Mouse (Mus musculus): ENCODE results near the gene Hoxb4. TPM values are rescaled to one million over a fixed set of nuclear protein-coding genes. Genes with fewer than 3 reads are reported as not detected.

Gene Hoxb4
- polyA plus RNA-seq, 1 experiment from 2014 or later, result 0.56 TPM

DNA sequence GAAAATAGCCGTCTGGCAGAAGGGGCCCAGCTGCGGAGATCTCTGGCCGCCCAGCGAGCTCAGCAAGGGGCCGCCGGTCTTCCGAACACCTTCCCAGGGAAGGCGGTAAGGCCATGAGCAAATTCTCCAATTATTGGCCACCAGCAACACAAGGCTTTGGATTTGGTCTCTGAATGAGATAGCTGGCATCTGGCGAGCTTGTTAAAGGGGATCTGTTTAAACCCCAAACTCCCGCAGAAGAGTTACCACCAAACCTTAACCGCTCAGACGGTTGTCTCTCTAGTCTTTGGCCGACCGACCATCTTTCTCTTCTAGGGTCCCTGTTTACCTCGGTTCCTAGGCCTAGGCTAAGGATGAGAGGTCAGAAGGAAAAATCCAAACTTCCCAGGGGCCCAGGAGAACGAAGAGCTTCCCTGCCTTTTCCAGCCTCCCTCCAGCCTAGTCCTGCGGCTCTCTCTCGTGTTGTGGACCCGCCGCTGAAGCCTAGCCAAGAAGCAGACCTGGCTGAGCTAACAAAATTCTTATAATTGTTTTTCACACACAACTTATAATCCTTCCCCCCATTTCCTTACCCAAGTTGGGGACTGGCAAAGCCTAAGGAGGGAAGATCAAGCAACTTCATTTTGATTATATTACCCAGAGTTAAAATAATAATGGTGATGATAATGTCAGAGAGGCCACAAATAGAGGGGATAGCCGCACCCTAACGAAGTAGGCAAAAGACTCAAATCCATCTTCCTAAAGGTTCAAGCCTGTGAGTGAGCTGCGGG lies 15.5 kb upstream of the Hoxb4 start:
- Histone ChIP-seq H3K4me3 (replicated peaks) (no peak overlapping the region), H3K4me2 (peak overlapping the region; percentile 44; the same call in 1 of the 2 replicates), H3K9ac (replicated peaks) (no peak overlapping the region)

DNA sequence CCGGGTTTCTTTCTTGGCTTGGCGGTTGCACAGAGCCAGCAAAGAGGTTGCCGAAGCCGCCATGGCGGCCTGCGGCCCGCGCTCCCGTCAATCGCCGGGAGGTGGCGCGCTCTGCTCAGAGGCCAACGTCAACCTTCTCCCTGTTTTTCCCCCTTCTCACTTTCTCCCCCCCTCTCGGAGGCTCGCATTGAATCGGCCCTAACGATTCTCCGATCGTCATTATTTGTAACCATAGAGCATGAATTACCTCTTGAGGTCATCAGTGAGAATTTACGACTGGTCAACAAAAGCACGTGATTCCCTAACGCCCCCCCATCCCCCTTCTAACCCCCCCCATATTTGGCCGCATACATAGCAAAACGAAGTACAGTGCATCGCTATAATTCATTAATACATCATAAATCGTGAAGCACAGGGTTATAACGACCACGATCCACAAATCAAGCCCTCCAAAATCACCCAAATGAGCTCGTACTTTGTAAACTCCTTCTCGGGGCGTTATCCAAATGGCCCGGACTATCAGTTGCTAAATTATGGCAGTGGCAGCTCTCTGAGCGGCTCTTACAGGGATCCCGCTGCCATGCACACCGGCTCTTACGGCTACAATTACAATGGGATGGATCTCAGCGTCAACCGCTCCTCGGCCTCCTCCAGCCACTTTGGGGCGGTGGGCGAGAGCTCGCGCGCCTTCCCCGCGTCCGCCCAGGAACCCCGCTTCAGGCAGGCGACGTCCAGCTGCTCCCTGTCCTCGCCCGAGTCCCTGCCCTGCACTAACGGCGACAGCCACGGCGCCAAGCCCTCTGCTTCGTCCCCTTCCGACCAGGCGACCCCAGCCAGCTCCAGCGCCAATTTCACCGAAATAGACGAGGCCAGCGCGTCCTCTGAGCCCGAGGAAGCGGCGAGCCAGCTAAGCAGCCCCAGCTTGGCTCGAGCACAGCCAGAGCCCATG lies 14.6 kb upstream of the Hoxb4 start, which contains the start of gene Hoxb5:
Gene Hoxb5, plus strand, starts transcription at position 186 of the 949 bp plus-strand sequence.
- H3K4me2 ChIP-seq, result peak within 1 kb of the TSS; percentile 44
- under 1% methylated on average over 69 of the region's 69 CpGs for WGBS
- no peaks in the 10 kb centered on the region for H3K9me3 ChIP-seq
- ATAC-seq (ENCODE audit: insufficient number of reproducible peaks, insufficient read depth, low FRiP score, low TSS enrichment, low read depth), result no peak
- peak within 1 kb of the TSS; percentile 26 for H3K4me3 ChIP-seq (replicated peaks)
- no peaks in the 10 kb centered on the region for H3K36me3 ChIP-seq
- no peak within 1 kb of the TSS; the same call in 1 of the 2 replicates for H3K9ac ChIP-seq (replicated peaks)
- H3K27me3 ChIP-seq, result peaks cover 100% of the 10 kb centered on the region
- no peak within 1 kb of the TSS for H3K27ac ChIP-seq
- peaks cover 24% of the 10 kb centered on the region for H3K4me1 ChIP-seq (replicated peaks)

More for the DNA sequence above, 15.5 kb upstream of the Hoxb4 start:
- peaks cover 24% of the 10 kb centered on the region for H3K4me1 ChIP-seq (replicated peaks)
- ATAC-seq (ENCODE audit: insufficient number of reproducible peaks, insufficient read depth, low FRiP score, low TSS enrichment, low read depth), result no peak
- 6% methylated on average over 23 of the region's 23 CpGs for WGBS
- H3K9me3 ChIP-seq, result no peaks in the 10 kb centered on the region
- no peak overlapping the region for H3K27ac ChIP-seq
- H3K36me3 ChIP-seq, result no peaks in the 10 kb centered on the region
- peaks cover 100% of the 10 kb centered on the region for H3K27me3 ChIP-seq

DNA sequence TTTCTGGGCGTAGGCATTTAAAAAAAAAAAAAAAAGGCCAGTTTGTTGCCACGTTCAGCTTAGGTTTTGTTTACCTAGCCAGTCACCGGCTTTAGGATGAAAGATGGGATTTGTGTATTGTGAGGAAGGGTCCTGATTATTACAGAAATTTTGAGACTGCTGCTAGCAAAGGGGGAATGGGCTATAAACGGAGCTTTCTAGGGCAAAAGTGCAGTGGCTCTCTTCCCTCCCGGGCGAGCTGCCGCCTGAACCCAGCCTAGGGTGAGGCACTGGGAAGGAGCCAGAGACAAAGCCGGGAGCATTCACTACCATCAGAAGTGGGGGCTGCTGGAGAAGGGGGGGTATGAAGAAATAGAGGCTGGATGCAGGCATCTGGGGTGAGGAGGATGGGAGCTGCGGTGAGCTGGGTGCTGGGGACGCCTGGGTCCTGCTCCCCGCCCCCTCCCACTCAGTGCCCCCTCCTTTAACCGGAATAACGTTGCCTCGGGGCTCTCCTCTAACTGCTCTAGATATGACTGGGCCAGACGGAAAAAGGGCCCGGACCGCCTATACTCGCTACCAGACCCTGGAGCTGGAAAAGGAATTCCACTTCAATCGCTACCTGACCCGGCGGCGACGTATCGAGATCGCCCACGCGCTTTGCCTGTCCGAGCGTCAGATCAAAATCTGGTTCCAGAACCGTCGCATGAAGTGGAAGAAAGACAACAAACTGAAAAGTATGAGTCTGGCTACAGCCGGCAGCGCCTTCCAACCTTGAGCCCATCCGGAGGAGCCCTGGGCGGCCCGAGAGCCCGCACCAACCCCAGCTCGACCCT lies 13.5 kb upstream of the Hoxb4 start:
- Histone ChIP-seq H3K4me3 (replicated peaks) (peak overlapping the region; percentile 12; the same call in 1 of the 2 replicates), H3K4me2 (peak overlapping the region; percentile 44), H3K36me3 (no peaks in the 10 kb centered on the region), H3K4me1 (replicated peaks) (peaks cover 18% of the 10 kb centered on the region), H3K27ac (no peak overlapping the region), H3K9me3 (no peaks in the 10 kb centered on the region), H3K27me3 (peaks cover 100% of the 10 kb centered on the region), H3K9ac (replicated peaks) (no peak overlapping the region)
- ATAC-seq (ENCODE audit: insufficient number of reproducible peaks, insufficient read depth, low FRiP score, low TSS enrichment, low read depth), result no peak
- 2% methylated on average over 38 of the region's 38 CpGs for WGBS

DNA sequence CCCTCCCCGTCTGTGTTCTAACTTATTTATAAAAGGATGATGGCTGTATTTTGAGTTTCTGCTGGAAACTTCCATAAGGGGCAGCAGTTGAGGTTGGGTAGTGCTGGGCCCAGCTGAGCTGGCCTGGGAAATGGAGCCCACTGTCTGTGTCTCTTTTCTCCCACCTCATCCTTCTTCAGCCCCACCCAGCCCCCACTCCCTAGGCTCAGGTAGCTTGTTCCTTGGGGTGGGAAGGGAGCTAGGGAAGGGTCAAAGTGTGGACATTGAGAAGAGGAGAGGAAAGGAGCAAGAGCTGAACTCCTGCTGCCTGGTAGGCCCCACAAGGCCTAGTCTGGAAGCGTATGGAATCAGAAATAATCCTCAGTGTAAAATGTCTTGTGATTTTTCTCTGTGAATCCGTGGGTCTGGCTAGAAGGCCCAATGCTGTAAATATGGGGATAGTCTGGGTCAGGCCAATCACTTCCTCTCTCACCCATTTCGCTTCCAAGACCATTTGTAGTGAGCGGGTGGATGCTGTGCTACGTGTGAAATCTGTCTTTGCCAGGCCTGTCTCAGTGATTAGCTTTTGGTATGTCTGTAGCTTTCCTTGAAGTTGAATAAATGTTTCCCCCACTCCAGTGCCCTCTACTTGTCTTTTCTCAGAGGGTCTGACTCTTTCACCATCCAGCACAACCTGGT lies 12.4 kb upstream of the Hoxb4 start:
- no peak for ATAC-seq (ENCODE audit: insufficient number of reproducible peaks, insufficient read depth, low FRiP score, low TSS enrichment, low read depth)
- Histone ChIP-seq H3K4me3 (replicated peaks) (no peak overlapping the region; the same call in 1 of the 2 replicates), H3K9me3 (no peaks in the 10 kb centered on the region), H3K4me2 (no peak overlapping the region), H3K9ac (replicated peaks) (no peak overlapping the region), H3K4me1 (replicated peaks) (peaks cover 12% of the 10 kb centered on the region), H3K27ac (no peak overlapping the region), H3K27me3 (peaks cover 100% of the 10 kb centered on the region), H3K36me3 (no peaks in the 10 kb centered on the region)
- WGBS, result 35% methylated on average over 6 of the region's 6 CpGs

DNA sequence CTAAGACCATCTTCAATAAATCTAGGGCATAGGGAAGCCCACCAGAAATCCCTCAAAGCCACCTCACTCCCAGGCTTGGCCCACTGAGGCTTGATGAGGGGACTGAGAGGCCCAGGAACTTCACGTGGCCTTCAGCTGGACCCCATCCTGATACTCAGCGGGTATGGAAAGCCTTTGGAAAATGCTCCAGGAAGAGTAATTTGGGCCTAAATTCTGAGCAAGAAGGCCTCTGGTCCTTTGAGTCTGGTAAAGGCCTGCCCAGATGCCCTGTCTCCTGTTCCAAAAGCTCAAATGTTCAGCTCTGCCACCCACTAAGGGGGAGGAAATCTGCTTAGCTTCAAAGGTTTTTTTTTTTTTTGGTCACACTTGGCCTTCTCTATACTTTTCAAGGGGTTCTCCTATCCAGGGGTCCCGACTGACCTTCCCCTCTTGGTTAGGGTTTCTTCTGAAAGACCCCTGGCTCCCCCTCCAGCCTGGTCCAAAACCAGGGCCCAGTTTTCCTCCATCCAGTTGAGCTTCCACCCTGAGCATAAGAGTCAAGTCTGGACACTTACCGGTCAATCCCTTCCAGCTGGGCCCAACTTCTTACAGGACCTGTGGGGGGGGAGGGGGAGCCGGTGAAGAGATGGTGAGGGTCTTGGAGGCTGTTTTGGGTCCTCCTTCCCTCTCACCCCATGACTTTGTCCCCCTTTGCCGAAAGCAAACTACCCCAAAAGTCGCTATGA lies 11.7 kb upstream of the Hoxb4 start:
- peaks cover 8% of the 10 kb centered on the region for H3K4me1 ChIP-seq (replicated peaks)
- H3K27me3 ChIP-seq, result peaks cover 100% of the 10 kb centered on the region
- H3K4me2 ChIP-seq, result no peak overlapping the region
- ATAC-seq (ENCODE audit: insufficient number of reproducible peaks, insufficient read depth, low FRiP score, low TSS enrichment, low read depth), result no peak
- H3K4me3 ChIP-seq (replicated peaks), result no peak overlapping the region
- WGBS, result 14% methylated on average over 7 of the region's 7 CpGs
- no peaks in the 10 kb centered on the region for H3K36me3 ChIP-seq
- H3K9me3 ChIP-seq, result no peaks in the 10 kb centered on the region
- no peak overlapping the region for H3K9ac ChIP-seq (replicated peaks)
- no peak overlapping the region for H3K27ac ChIP-seq

DNA sequence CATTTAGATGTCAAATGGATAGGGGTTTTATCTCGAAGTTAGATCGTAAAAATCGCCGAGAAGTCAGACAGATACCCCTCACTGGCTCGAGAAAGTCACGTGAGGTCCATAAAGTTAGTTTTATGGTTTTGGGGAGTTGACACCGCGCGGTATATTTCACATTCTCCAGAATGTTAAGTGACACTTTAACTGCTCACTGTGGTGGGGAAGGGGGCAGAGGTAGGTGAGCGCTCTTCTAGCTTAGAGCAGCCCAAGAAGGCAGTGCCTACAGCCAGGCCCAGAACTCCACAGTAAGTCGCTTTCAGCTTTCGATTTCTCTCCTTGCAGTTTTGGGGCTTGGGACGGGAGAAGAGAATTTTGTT lies 11.2 kb upstream of the Hoxb4 start:
- Histone ChIP-seq H3K27me3 (peaks cover 100% of the 10 kb centered on the region), H3K9me3 (no peaks in the 10 kb centered on the region), H3K36me3 (no peaks in the 10 kb centered on the region), H3K27ac (no peak overlapping the region), H3K4me1 (replicated peaks) (peaks cover 8% of the 10 kb centered on the region), H3K4me2 (no peak overlapping the region), H3K9ac (replicated peaks) (no peak overlapping the region), H3K4me3 (replicated peaks) (no peak overlapping the region)
- no peak for ATAC-seq (ENCODE audit: insufficient number of reproducible peaks, insufficient read depth, low FRiP score, low TSS enrichment, low read depth)
- 2% methylated on average over 13 of the region's 13 CpGs for WGBS

DNA sequence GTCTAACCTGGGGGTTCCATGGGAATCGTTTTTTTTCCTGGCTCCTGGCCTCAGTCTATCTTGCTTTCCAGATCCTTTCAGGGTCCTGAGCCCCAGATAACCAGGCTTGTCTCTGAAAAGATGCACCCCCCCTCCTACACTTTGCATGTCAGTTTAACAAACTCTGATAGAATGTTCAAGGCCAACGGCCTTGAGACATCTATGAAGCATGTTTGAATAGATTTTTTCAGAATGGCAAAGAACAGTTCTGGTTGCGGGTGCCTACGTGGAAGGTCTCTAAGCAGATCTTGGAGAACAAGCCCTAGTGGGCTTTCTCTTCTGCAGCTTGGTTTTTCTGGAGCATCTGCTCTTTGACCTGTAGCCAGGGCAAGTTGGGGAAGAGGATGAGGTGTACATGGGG lies 9.3 kb upstream of the Hoxb4 start:
- no peaks in the 10 kb centered on the region for H3K36me3 ChIP-seq
- WGBS, result 13% methylated on average over 4 of the region's 4 CpGs
- H3K9ac ChIP-seq (replicated peaks), result no peak overlapping the region
- H3K4me2 ChIP-seq, result no peak overlapping the region
- H3K27me3 ChIP-seq, result peaks cover 100% of the 10 kb centered on the region
- H3K4me3 ChIP-seq (replicated peaks), result no peak overlapping the region
- no peak overlapping the region for H3K27ac ChIP-seq
- no peaks in the 10 kb centered on the region for H3K9me3 ChIP-seq
- no peak for ATAC-seq (ENCODE audit: insufficient number of reproducible peaks, insufficient read depth, low FRiP score, low TSS enrichment, low read depth)
- H3K4me1 ChIP-seq (replicated peaks), result peaks cover 5% of the 10 kb centered on the region

DNA sequence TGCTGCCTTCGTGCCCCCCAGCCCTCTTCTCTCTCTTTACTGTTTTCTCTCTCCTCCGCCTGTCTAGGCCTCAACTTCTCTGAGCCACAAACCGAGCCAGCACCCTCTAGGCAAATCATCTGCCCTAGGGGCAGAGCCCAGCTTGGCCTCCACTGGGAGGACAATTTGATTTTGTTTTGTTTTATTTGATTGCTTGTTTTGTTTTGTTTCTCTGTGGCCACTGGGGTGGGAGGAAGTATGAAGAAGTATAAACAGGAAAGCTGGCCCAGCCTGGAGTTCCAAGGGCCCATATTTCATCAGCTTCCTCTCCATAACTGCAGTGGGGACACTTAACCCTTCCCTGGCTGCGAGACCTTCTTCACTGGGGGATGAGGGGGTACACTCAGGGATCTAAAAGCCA lies 8.8 kb upstream of the Hoxb4 start:
- H3K27me3 ChIP-seq, result peaks cover 100% of the 10 kb centered on the region
- H3K9ac ChIP-seq (replicated peaks), result no peak overlapping the region
- no peak for ATAC-seq (ENCODE audit: insufficient number of reproducible peaks, insufficient read depth, low FRiP score, low TSS enrichment, low read depth)
- H3K9me3 ChIP-seq, result no peaks in the 10 kb centered on the region
- no peaks in the 10 kb centered on the region for H3K36me3 ChIP-seq
- 18% methylated on average over 4 of the region's 4 CpGs for WGBS
- H3K27ac ChIP-seq, result no peak overlapping the region
- no peak overlapping the region for H3K4me3 ChIP-seq (replicated peaks)
- H3K4me1 ChIP-seq (replicated peaks), result peaks cover 3% of the 10 kb centered on the region; the same call in 1 of the 2 replicates
- H3K4me2 ChIP-seq, result no peak overlapping the region

DNA sequence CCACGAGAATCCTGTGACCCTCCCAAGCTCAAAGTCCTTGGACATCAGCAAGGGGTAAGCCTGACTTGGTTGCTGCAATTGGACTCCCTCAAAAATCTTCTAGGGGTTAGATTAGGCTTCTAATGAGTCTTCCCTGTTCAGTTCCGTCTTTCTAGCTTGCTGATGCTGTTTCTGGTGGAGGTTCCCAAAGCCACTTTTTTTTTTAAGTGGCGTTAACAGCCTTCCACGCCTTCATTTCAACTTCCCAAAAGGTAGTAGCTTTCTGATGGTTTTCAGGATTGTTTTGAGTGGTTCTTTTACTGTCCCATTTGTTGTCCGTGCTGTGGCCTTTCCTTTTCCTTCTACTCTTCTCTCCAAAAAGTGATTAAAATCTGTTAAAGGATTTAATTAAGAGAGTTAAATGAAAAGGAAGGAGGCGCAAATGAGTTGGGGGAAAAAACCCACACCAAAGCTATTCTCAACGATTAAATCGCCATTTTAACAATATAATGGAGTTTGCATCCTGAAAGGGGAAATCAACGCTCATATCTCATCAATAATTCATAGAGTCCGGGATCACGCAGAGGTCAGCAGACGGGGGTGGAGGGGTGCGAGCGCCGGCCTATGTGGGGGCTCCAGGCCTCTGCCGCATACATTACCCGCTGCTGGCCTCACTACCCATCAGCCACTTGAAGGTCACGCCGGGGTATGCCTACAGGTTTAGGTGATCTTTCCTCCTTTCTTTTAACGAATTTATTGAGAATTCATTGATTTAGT lies 7.7 kb upstream of the Hoxb4 start:
- H3K4me2 ChIP-seq, result no peak overlapping the region

More for the DNA sequence above, 7.7 kb upstream of the Hoxb4 start:
- H3K9me3 ChIP-seq, result no peaks in the 10 kb centered on the region
- peaks cover 3% of the 10 kb centered on the region; the same call in 1 of the 2 replicates for H3K4me1 ChIP-seq (replicated peaks)
- peaks cover 100% of the 10 kb centered on the region for H3K27me3 ChIP-seq
- H3K9ac ChIP-seq (replicated peaks), result no peak overlapping the region
- no peak overlapping the region for H3K4me3 ChIP-seq (replicated peaks)
- H3K27ac ChIP-seq, result no peak overlapping the region
- 5% methylated on average over 20 of the region's 20 CpGs for WGBS
- no peaks in the 10 kb centered on the region for H3K36me3 ChIP-seq
- no peak for ATAC-seq (ENCODE audit: insufficient number of reproducible peaks, insufficient read depth, low FRiP score, low TSS enrichment, low read depth)

Measured in limb, embryonic 12.5 days (tissue).